Mouse (Mus musculus) spleen, adult 2 months (tissue): ENCODE measurements around the gene Tbc1d14.

Experiments
- CTCF ChIP-seq: fragments of 200-500 bp; IDR thresholded peaks from 2 replicates; pipeline ENCODE4 v1.5.1; 2011; ENCODE audit warnings: mild to moderate bottlenecking, inconsistent platforms; ENCODE audit not compliant: insufficient read depth, insufficient read length, insufficient replicate concordance; ENCODE audit errors: extremely low read depth
- POLR2A ChIP-seq: fragments of 200-500 bp; IDR thresholded peaks from 2 replicates; pipeline ENCODE4 v1.6.1; 2011; ENCODE audit warnings: low read depth, low read length, inconsistent platforms

DNA sequence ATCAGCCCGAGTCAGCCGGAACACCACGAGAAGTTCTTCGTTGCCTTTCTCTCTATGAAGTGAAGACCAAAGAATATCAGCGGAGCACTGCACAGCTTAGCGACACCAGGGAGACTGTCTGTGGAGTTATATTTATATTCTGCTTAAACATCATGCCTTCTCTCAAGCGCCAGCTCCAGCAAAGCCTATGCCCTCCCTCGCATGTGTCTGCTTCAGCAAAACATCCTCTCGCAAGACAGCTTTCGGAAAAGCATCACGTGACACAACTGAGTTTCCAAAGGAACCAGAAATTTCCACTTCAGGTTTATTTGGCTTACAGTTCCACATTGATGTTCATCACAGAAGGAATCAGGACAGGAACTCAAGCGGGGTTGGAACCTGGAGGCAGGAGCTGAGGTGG, 145.2 kb downstream of the Tbc1d14 start:
- no peak for TF ChIP-seq POLR2A
- no peak for TF ChIP-seq CTCF
